Mouse (Mus musculus) 416B (cell line): Measurements from ENCODE around the gene Ncam1.

ENCODE experiments used
- DNase-seq: peaks from one replicate; pipeline ENCODE4 v3.0.0; 2011; ENCODE audit warnings: low read depth

Ncam1 gene

DNA sequence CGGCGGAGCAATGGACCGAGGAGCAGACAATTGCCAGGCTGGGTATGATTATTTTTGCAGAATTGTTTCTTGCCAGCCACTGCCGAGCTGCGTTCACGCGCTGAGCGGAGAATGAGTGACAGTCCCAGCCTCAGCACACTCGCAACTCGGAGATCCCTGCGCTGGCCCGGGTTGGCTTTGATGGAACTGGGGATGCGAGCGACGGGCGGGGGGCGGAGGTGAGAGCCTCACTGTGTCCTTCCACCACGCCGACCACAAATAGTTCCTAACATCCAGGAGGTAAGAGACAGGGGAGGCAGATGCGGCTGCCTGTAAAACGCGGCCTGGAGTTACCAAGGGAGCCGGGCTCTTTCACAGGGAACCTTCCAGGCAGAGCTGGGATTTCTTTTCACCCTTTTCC is at the start of gene Ncam1:
Gene Ncam1 (minus strand): TSS at position 120 of the 400 bp plus-strand sequence.
- DNase-seq, result no peak

DNA sequence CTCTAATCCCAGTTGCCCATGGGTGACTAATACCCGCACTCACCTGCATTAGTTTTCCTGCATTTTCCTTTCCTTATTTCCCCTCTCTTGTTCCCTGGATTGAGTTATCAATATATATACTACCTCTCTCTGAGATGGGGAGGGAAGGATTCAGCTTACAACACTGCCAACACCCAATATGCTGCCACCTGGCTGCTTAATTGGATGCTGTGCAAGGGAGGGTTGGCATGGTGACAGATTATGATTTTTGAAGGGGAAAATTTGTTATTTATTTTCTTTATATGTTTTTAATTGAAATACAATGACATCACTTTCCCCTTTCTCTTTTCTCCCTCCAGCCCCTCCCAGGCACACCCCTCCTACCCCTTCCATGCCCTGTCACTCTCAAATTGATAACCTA is 35.3 kb upstream of the Ncam1 start:
- DNase-seq, result no peak

DNA sequence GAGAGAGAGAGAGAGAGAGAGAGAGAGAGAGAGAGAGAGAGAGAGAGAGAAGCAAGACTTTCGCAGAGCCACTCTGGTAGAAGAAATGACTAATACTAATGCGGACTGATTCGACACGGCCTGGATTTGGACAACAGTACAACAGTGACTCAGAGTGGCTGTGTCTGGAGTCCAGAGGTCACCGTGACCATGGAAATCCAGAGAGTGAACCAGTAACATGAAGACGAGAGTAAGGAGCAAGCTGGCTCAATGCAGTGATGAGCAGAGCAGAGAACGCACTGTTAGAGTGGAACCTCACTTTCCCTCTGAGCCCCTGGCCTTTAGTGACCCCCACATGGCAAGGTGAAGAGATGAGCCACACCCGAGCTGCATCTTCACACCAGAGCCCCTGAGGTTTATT is 28.9 kb upstream of the Ncam1 start:
- DNase-seq, result no peak

DNA sequence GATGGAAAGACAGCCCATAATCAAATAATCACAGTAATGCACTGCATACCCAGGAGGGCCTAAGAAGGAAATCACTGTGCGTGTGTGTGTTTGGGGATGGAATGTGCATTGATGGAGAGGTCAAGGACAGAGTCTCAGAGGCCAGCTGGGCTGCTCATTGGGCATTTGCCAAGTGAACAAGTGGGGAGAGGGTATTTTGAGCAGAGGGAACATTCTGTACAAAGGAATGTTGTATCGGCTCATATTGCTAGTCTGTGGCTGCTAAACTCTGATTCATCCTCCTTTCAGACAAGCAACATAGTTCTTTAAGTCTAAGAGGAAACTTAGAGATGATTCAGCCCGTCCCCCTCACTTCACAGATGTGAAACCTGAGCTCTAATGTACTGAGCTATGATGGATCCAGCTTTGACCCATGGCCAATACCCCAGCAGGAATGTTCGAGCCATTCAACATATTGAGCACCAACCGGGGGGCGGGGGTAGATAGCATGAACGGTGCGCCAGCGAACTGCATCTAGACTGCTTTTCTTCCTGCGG is 17.5 kb upstream of the Ncam1 start:
- DNase-seq, result no peak

DNA sequence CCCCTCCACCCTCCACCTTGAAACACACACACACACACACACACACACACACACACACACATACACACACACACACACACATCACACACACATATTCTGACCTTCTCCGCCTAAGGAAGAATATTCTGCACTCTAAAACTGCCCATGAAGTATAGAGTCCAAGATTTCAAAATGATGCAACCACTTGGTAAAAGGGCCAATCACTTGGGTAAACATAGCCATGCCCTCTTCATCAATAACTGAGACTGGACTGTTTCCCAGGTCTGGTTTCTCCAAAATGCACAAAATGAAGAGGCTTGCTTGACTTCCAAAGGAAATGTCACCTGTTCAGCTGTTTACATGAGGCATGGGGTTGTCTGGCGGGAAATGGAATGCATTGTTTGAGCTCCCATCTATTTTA is 15.7 kb upstream of the Ncam1 start:
- no peak for DNase-seq

DNA sequence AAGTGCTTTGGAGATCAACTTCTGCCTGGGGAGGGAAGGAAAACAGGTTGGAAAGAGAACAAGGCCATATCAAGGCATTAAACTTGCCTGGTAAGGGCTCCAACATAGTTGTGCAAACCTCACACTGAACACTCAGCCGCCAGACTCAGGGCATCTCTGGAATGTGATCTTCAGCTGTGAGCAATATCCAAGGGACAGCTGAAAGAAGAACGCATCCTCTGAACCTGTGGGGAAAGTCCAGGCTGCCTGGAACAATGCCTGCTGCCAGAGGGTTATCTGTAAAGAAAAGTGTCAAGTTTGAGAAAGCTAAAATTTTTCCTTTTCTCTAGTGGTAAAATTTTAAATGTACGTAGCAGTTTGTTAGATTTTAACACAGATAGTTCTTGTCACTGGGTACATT is 4.5 kb upstream of the Ncam1 start:
- DNase-seq, result no peak

DNA sequence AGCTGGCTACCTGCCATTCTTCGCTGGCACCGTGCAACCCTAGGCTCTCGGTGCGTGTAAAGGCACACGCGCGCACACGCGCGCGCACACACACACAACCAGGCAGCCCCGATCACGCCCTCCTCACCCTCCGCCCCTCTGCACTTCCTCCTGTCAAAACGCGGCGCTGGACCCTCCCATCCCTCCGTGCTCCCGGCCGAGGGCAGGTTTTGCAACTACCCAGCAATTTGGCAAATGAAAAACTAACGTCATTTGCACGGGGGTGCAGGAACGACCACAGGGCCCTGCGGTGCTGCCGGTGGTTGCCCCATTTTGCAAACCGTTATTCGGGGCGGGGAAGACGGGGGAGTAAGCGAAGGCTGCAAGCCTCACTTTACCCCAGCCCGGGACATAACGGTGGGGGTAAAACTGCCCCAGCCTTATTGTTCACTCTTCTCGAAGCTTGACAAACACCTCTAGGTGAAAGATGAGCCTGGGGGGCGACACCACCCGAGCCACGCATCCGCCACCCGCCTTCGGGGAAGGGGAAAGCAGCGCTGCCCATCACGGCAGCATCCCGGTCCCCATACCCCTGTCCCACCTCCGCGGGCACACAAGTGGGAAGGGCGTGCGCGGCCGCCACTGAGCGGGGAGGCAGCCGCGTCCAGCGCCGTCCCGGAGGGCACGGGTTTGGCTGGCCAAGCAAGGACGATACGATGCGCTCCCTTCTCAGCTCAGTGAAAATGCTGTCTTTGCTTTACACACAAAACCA is 729 bp downstream of the Ncam1 start:
- DNase-seq, result no peak

DNA sequence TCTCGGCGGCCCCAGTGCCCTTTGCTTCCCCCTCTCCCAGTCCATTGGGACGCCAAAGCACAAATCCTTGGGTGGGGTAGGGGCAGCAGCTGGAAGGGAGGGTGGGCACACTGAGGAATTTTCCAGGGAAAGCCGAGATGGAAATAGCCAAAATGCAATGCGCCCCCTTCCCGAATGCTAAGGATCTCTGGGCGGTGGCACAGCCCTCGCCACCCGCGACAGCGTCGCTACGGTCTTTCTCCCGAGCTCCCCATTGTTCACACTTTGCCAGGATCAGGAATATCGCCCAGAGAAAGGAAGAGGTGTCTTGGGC is 1.3 kb downstream of the Ncam1 start:
- DNase-seq, result no peak

DNA sequence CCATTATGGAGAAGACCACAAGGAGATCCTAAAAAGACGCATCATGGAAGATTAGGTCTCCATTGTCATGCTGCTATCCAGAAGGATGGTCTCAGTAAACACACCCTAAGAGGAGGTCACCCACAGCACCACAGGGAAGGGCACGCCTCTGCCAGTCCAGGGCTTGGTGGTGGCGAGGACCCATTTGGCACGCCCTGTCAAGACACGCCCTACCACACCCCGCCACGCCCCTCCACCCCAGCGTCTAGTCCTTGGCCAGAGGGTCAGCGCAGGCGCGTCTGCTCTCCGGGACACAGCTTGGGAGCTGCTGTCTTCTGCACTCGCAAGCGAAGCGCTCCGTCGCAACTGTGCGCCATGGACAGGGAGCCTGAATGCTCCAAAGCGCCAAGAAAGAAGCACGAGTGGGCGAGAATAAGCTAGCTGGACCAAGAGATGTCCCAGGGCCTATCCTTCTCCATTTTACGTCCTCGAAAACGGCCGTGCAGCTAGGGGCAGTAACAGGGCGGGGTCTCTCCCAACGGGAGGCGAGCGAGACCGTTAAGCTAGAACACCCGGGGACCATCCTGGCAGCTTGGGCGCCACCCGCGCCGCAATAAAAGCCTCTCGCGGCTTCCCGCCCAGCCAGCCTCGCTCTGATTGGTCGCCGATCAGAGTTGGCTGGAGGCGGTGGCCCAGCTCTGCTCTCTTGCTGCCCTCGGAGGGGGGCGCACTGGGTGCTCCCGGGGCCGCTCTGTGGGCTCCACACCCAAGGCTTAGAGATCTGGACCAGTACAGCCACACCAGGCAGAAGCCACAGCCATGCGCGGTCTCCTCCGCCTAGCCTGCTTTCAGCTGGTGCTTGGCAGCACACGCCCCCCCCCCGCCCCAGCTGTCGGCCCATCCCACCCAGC is 1.9 kb downstream of the Ncam1 start:
- no peak for DNase-seq

DNA sequence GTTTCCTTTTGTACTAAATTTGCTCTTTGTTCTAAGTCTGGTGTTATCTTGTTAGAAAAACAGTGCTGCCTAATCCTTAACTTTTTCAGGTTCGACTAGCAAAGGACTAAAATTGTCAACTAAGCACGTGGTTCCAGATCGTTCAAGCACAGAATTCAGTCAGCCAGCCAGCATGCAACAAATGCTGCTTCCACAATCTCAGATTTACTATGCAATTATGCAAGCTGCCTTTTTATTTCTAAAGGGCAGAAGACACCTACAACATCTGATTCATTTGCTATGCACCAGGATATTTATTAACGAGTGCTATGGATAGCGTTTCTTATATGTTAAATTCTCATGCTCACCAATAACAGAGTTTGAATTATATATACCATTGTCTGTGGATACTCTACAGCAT is 2.8 kb downstream of the Ncam1 start:
- DNase-seq, result no peak

DNA sequence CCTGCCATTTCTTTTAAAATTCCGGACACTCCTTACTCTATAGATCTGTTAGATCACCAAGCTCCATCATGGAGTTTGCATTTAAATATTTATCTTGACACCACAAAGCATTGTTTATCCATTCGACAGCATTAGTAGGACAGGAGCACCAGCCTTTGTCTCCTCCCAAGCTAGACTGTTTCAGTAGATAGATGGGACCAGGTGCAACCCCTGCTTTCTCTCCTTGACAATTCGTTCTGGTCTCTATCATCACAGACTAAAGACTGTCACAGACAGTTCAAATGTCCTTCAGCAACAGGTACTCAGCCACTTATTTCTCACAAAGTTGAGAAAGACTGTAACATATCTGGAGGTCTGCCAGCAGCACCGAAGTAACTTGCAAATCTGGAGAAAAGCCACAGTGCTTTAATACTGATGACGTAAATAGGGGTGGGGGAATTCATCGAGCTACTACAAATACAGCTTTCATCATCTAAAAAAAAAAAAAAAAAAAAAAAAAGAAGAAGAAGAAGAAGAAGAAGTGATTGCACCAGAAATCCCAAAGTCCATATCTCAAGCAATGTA is 4.7 kb downstream of the Ncam1 start:
- DNase-seq, result no peak

DNA sequence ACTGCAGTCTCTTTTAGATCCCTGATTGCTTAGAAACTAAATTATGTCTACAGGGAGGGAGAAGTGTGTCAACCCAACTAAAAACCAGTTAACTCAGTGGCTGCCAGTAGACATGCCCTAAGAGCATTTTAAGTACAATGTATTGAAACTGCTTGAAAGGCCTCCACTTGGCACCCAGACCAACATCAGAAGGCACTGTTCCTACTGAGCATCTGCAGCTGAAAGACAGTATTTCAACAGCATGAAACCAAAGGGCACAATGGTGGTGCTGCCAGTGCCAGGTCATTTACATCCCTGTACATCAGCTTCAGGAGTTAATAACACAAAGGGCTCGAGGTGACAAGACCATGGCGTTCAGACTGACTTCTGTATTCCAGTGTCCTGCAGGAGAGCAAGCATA is 5.5 kb downstream of the Ncam1 start:
- DNase-seq, result no peak

DNA sequence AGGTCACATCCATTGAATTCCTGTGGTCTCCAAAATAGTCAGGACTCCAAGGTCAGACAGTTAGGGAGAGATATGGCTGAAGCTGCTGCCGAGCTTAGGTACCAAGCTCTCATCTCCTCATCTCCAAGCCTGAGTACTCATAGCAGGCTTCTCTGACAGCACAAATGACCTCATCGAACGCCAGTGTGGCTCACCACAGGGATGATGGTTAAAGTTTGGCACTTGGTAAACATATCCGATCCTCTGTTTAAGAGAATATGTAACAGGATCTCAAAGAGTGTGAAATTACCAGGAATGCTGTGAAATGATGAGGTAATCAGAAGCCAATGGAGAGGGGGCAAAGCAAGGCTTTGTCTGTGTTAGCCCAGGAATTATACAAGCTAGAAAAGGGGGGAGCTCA is 6.1 kb downstream of the Ncam1 start:
- no peak for DNase-seq

DNA sequence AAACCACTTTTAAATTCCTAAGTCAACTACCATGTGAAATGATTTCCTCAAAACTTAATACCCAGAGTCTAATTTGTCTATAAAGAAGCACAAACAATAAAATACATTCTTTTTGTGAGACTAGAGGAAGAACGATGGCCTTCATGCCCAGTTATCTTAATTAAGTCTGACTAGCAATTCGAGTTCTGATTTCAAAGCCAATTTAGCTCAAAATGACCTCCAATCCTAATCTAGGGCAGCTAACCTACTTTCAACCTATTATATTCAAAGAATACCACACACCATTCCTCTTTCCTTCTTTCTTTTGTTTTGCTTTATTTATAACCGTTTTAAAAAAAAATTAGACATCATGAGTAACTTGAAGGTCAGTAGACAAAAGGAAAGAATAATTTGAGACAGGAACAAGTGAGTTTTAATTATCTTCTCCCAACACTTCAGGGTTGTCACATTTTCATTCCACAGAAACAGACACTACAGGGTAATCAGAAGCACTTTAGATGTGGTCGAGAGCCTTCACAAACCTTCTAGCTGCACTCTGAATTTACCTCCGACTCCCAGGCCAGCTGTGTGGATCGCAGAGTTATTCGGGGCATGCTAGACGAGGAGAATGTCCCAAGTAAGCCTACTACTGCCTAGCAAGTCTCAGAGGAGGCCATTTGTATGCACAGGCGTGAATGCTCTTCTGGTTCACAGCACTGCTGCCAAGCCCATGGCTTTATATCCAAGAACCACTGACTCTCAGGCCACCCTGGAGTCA is 17.5 kb downstream of the Ncam1 start:
- no peak for DNase-seq

DNA sequence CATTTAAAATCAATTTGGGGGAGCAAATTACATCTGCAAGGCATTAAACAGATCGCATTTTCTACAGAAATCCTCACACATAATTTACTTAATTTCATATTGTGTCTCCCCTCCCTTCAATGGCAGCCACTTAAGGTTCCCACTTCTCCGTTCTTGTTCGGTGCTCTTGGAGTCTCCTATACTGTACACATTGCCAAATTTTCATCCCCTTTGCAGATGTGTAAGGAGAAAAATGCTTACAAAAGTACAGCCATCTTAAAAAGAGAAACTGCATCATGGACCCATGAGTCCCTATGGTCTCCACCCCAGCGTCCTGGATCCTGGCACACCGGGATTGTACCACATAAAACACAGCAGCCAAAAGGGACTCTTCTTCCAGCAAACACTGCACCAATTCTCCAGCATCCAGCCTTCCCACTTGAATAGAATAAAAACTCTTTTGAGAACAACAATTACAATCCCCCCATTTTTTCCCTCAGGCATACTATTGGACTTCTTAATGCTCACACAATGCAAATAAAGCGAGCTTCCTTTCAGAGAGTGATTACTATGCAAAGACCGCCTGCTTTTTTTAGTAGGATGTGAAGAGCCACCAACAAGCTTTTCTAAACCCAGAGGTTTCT is 21.6 kb downstream of the Ncam1 start:
- DNase-seq, result no peak

DNA sequence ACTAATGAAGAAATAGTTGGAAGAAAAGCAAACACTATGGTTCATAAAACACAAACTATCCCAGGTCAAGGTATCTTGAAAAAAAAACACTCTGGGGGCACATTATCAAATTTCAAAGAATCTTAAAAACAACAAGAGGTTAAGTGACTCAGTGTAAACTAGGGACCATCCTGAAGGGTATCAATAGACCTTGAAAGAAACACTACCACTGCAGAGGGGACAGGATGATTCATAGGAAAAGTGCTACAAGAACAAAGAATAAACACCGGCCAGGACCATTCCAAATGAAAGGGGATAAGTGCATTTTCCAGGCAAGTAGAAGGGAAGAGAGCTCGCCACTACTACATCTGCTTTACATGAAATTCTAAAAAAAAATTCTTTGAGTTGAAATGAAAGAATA is 32.1 kb downstream of the Ncam1 start:
- DNase-seq, result no peak

DNA sequence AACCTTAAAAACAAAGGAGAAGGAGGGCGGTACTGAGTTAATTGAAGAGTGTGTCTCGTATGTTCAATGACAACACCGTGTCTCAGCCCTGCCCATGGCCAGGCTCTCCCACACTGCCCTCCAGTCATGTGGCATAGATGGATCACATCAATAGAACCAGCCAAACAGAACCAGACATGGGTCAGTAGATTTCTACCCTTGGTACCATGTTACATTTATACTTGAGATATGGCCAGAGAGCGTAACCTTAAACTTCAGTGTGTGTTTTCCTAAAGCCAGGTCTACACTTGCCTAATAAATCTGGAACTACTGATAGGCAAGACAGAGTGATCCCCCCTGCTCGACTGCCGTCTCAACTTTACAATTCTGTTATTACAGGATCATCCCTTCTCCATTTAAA is 38.2 kb downstream of the Ncam1 start:
- no peak for DNase-seq

DNA sequence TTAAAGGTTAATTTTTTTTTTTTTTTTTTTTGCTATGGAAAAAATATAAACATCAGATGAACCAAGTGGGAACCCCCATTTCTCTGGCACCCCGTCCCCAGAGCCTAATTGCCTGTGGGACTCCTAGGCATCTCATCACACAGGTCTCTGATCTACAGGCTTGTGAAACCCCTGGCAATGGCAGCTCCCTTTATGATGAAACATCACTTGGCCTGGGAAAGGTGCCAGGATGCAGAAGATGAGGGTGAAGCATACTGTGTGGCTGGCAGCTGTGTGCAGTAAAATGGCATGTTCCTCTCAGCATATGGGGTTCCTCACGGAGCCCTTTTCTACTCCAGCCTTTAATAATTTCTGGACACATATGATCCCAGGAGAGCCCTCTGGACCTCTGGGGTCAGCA is 40.3 kb downstream of the Ncam1 start:
- DNase-seq, result no peak

DNA sequence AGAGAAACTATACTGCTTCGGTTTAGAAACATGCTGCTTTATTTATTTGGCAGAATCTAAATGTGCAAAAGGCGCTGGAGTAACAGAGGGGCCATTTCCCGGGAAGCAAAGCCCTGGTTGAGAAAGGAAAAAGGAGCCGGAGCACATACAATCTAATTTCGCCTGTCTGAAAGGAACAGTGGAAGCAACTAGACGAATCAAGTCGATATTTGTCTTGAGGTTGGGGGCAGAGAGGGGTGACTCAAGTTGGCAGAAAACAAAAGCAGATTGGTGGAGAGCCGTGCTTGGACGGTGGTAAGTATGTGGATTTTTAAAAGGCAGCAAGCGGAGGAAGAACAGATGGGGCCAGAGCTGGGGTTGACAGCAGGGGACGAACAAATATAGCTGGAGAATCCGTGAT is 40.7 kb downstream of the Ncam1 start:
- DNase-seq, result no peak

DNA sequence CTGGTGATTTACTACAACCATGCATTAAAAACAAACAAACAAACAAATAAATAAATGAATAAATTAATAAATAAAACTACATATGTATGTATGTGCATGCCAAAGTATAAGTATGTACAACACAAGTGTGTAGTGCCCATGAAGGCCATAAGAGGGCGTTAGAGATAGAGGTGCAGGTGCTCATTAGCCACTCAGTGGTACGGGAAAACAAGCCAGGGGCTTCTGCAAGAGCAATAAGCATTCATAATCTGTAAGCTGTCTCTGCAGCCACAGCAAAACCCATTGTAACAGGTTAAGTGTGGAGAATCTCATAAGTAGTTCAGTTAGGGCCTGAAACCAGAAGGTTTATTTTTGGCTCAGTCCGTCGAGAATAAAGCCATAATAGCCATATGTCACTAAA is 41.1 kb downstream of the Ncam1 start:
- DNase-seq, result no peak

DNA sequence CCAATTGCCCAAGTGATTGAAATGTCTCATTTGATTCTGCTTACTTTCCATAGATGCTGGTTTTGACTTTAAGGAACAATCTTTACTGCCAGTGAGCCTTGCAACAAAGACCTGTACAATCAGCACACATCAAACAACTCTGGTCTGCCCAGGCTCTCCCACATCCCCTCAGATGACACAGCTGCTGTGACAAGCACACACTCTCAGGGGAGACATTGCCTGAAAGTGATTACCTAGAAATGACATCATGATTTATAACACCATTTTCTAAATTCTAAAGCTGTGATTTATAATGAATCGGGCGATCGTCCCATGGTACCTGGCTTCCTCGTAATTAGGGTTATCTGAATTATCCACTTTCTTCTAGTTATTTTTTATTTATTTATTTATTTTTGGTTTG is 42.0 kb downstream of the Ncam1 start:
- no peak for DNase-seq

DNA sequence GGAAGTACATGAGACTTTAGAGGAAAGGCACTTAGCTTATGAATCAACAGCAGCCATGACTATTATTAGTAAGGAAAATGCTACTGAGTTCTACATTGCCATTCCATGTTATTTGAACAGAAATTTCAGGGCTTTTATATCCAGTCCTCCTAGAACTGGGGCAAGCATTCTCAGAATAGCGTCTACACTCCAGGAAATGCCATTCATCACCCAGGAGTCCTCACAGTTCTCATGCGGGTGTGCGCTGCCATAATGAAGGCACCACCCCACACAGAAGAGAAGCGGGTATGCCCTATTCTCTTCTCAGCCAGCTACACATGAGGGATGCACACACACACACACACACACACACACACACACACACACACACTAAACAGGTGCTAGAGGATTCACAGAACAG is 43.5 kb downstream of the Ncam1 start:
- no peak for DNase-seq
